Mouse (Mus musculus) hindbrain, embryonic 14.5 days (tissue): ENCODE results near the gene Cherp. TPM values are rescaled to one million over a fixed set of nuclear protein-coding genes. Genes with fewer than 3 reads are reported as not detected.

Source experiments
- ATAC-seq: fragments of 200-750 bp; cut with Nextera tagmentation; 2 replicates; pipeline ENCODE4 v1.8.0; 2017; ENCODE audit warnings: moderate number of reproducible peaks, mild to moderate bottlenecking, moderate TSS enrichment, moderate library complexity; ENCODE audit not compliant: low FRiP score
- DNase-seq: peaks from one replicate; pipeline ENCODE4 v3.0.0-alpha.2; 2015; ENCODE audit warnings: low spot score
- H3K27ac ChIP-seq: fragments of 300-500 bp; sonication (generic); 2 replicates; pipeline ENCODE4 v1.5.1; 2014; ENCODE audit warnings: mild to moderate bottlenecking, moderate library complexity
- H3K27me3 ChIP-seq: fragments of 300-500 bp; sonication (generic); 2 replicates; pipeline ENCODE4 v1.6.1; 2014; ENCODE audit warnings: mild to moderate bottlenecking, low read length, mixed read lengths; ENCODE audit not compliant: control insufficient read depth, insufficient read depth
- H3K36me3 ChIP-seq: fragments of 300-500 bp; sonication (generic); replicated peaks from 2 replicates; pipeline ENCODE4 v1.6.1; 2014; ENCODE audit not compliant: control insufficient read depth, insufficient read depth
- H3K4me1 ChIP-seq: fragments of 300-500 bp; sonication (generic); replicated peaks from 2 replicates; pipeline ENCODE4 v1.6.1; 2014; ENCODE audit warnings: antibody characterized with exemption, low read length, mixed read lengths; ENCODE audit not compliant: control insufficient read depth, insufficient read depth
- H3K4me2 ChIP-seq: fragments of 300-500 bp; sonication (generic); replicated peaks from 2 replicates; pipeline ENCODE4 v1.6.1; 2014; ENCODE audit warnings: mild to moderate bottlenecking, moderate library complexity
- H3K4me3 ChIP-seq: fragments of 300-500 bp; sonication (generic); replicated peaks from 2 replicates; pipeline ENCODE4 v1.5.1; 2014; ENCODE audit warnings: mild to moderate bottlenecking, low read length
- H3K9ac ChIP-seq: fragments of 300-500 bp; sonication (generic); 2 replicates; pipeline ENCODE4 v1.6.1; 2014
- H3K9me3 ChIP-seq: fragments of 300-500 bp; sonication (generic); 2 replicates; pipeline ENCODE4 v1.6.1; 2016; ENCODE audit warnings: low read length; ENCODE audit not compliant: control insufficient read depth
- whole genome bisulfite sequencing: fragments of 180-500 bp; shearing (Covaris S2); extraction: QIAGEN DNeasy Blood & Tissue Kit; methylation state at CpG from one replicate; pipeline ENCODE4 v1.1.7; 2014; 5-methylcytosine and 5-hydroxymethylcytosine counted together
- polyA plus RNA-seq: library from polyadenylated mRNA; unstranded; fragments of >200 nt; fragmentation: Nextera tagmentation; extraction: Ambion mirVana; gene quantifications from 2 replicates; pipeline ENCODE4 v1.2.1, GENCODE M21; 2014

Cherp gene
- polyA plus RNA-seq, 1 experiment from 2014 or later, result 47.2 TPM

DNA sequence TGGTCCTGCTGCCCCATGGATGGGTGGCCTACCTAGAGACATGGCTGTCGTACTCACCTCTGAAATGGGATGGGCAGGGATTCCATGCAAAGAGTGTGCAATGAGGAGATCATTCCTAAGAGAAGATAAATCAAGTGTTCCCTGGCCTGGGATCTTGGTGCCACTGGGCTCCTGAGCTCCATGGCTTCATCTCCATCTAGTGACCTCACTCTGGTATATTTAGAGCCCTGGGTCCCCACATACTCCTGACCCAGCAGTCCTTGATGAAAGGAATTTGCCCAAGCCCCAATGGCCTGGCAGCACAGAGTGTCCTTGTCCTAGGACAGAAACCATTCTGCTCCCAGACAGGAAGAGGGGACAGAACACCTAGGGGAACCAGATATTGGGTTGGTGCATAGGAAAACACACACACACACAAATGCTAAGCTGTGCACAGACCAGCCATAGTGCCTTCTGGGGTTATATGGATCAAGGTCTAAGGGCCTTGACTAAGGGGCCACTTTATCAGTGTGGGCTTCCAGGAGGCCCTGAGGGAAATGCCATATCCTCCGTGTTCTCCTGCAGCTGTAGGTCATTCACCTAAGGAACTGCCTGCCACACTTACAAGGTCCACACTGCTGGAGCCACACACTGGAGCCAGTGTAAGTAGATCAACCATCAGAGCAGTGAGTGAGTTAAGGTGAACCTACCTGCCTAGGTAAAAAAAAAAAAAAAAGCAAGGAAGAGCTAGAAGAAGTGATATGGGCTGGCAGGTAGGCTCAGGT, 24.7 kb upstream of the Cherp start:
- no peaks in the 10 kb centered on the region for H3K4me1 ChIP-seq
- no peak overlapping the region for H3K4me2 ChIP-seq
- H3K9ac ChIP-seq, result no peak overlapping the region
- WGBS, result 94% methylated on average over 2 of the region's 2 CpGs
- no peaks in the 10 kb centered on the region for H3K9me3 ChIP-seq
- H3K27ac ChIP-seq, result no peak overlapping the region
- peaks cover 24% of the 10 kb centered on the region for H3K36me3 ChIP-seq
- DNase-seq (no peak), ATAC-seq (no peak)
- no peaks in the 10 kb centered on the region for H3K27me3 ChIP-seq
- H3K4me3 ChIP-seq, result no peak overlapping the region

DNA sequence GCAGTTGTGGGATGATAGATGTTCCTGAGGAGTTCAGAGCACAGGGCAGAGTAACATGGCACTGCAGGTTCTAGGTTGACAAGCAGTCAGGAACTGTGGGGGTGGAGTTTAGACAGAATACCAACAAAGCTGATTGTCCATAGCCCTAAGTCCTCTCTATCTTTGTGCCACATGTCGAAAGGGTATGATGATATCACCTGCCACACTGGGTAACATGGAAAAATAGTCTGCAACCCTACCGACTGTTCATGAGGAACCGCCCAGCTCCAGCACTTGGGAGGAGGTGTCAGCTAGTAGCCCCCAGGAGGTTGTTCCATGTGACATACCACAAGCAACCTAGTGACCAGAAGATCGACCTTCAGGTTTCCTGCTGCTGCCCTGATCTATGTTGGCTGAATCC, 23.5 kb upstream of the Cherp start:
- WGBS, result 94% methylated on average over 4 of the region's 4 CpGs
- H3K4me2 ChIP-seq, result no peak overlapping the region
- no peak overlapping the region for H3K27ac ChIP-seq
- H3K36me3 ChIP-seq, result peaks cover 27% of the 10 kb centered on the region
- H3K9ac ChIP-seq, result no peak overlapping the region
- H3K9me3 ChIP-seq, result no peaks in the 10 kb centered on the region
- ATAC-seq (no peak), DNase-seq (no peak)
- no peak overlapping the region for H3K4me3 ChIP-seq
- peaks cover 8% of the 10 kb centered on the region; the same call in 1 of the 2 replicates for H3K4me1 ChIP-seq
- no peaks in the 10 kb centered on the region for H3K27me3 ChIP-seq

DNA sequence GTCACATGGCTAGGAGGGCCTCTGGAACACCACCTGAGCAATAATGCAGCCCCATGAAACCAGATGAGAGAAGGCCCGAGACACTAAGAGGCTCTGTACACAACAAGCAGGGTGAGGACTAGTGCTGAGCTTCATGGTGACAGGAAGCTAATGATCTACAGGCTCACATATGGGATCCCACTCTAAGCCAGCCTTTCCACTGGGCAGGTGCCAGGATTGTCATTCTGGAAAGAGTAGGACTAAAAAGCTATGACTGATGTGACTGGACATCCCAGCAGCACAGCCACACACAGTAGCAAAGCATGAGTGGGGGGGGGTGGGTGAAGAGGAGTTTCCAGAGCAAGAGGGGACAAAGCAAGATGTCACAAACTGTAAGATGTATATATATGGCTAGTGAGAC, 22.9 kb upstream of the Cherp start:
- no peak overlapping the region for H3K4me2 ChIP-seq
- no peak overlapping the region for H3K27ac ChIP-seq
- no peak for DNase-seq
- H3K27me3 ChIP-seq, result no peaks in the 10 kb centered on the region
- peaks cover 27% of the 10 kb centered on the region for H3K36me3 ChIP-seq
- no peaks in the 10 kb centered on the region for H3K9me3 ChIP-seq
- no peak overlapping the region for H3K4me3 ChIP-seq
- WGBS, result 92% methylated on average over 1 of the region's 1 CpGs
- H3K9ac ChIP-seq, result no peak overlapping the region
- peaks cover 11% of the 10 kb centered on the region; the same call in 1 of the 2 replicates for H3K4me1 ChIP-seq
- ATAC-seq, result no peak

DNA sequence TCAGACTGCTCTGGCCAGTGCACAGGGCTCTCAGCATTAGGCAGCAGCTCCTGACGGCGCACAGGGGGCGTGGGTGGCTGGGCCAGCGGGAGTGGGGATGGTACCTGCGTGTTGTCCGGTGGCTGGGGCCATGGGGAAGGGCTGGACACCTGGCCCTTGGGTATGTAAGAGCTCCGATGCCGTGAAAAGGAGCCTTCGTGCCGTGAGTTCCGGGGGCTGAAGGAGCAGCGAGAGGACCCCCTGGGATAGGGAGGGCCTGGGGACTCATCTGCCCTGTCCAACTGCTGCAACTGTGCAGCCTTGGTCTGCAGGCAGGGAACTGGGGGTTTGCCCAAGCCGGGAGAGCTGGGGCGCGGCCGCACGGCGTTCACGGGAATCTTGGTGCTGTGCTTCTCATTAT, 21.2 kb upstream of the Cherp start:
- Histone ChIP-seq H3K36me3 (peaks cover 27% of the 10 kb centered on the region), H3K4me1 (peaks cover 17% of the 10 kb centered on the region), H3K9ac (no peak overlapping the region), H3K4me2 (no peak overlapping the region), H3K4me3 (no peak overlapping the region), H3K27ac (no peak overlapping the region), H3K9me3 (no peaks in the 10 kb centered on the region), H3K27me3 (no peaks in the 10 kb centered on the region)
- DNase-seq, result no peak
- no peak for ATAC-seq
- WGBS, result 92% methylated on average over 19 of the region's 19 CpGs

DNA sequence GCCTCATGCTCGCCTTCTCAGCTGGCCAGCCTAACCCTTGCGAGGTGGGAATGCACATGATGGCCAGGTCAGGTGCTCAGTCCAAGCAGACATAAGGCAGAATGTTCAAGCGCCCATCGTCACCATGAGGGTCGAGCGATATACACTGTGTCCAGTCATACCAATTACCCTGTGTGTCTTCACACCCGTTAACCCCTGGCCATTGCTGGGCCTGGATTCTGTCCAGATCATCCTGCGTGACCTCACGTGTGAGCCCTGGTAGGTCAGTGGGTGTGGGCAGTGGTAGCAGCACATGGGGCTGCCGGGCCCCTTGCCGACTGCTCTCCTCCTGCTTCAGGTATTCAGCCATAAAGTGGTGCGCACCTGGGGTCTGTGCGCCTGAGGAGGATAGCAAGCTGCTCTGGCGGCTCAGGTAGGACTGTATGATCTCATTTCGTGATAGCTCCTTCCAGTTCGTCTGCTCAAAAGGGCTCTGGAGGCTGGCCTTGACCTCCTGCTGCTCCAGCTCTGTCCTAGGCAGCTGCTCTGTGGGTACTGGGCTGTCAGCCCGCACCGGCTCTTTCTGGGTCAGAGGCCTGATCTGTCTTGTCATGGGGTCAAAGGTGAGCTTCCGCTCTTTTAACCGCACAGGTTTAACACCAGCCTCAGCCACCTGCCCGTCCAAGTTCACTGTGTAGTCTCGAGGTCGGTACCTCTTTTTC, 20.5 kb upstream of the Cherp start:
- no peak for DNase-seq
- Histone ChIP-seq H3K4me3 (no peak overlapping the region), H3K27ac (no peak overlapping the region), H3K9me3 (no peaks in the 10 kb centered on the region), H3K4me1 (peaks cover 20% of the 10 kb centered on the region), H3K36me3 (peaks cover 27% of the 10 kb centered on the region), H3K9ac (no peak overlapping the region), H3K27me3 (no peaks in the 10 kb centered on the region), H3K4me2 (no peak overlapping the region)
- ATAC-seq, result no peak
- 89% methylated on average over 23 of the region's 23 CpGs for WGBS

DNA sequence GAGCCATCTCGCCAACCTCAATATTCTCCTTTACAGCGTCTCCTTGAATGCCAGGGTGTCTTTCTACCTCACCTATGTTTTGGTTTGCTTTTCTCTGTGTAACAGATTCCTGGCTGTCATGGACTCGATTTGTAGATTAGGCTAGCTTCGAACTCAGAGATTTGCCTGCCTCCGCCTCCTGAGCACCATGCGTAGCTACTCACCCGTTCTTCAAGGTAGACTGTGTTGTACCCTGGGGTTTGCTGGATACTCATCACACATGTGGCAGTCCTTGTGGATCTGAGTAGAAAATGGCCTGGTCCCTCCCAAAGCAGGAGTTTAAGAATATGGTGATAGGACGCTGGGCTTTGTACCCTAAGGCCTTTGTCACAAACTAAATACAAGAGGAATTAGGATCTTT, 18.4 kb upstream of the Cherp start:
- Histone ChIP-seq H3K27me3 (no peaks in the 10 kb centered on the region), H3K4me2 (peak overlapping the region; percentile 82), H3K4me3 (peak overlapping the region; percentile 82), H3K4me1 (peaks cover 20% of the 10 kb centered on the region), H3K27ac (peak overlapping the region; percentile 58), H3K9me3 (no peaks in the 10 kb centered on the region), H3K9ac (peak overlapping the region; percentile 59), H3K36me3 (peaks cover 37% of the 10 kb centered on the region)
- ATAC-seq, result no peak
- 16% methylated on average over 8 of the region's 8 CpGs for WGBS
- no peak for DNase-seq

DNA sequence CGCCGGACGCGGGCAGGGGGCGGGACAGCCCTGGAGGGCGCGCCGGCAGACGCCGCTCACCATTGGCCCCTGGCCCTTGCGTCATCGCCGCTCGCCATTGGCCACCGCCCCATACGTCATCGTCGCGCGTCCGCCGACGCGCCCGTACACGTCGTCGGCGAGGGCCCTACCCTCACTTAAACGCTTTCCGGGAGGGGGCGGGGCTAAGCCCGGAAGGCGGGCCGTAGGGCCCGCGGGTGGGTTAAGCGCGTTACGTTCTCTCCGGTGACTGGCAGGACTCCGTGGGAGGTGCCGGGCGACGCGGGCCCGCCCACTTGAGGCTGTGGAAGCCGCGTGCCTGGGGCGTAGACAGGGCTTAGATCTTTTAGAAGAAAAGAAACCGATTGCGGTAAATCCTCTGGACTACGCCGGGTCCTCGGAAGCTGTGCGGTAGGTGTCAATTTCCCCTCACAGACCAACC, 17.6 kb upstream of the Cherp start:
- Histone ChIP-seq H3K4me1 (peaks cover 20% of the 10 kb centered on the region), H3K9me3 (no peaks in the 10 kb centered on the region), H3K4me3 (peak overlapping the region; percentile 82), H3K9ac (peak overlapping the region; percentile 77), H3K27ac (peak overlapping the region; percentile 82), H3K4me2 (peak overlapping the region; percentile 82), H3K36me3 (peaks cover 43% of the 10 kb centered on the region), H3K27me3 (no peaks in the 10 kb centered on the region)
- DNase-seq, result peak; percentile 100
- under 1% methylated on average over 50 of the region's 56 CpGs for WGBS
- ATAC-seq, result peak; percentile 98

DNA sequence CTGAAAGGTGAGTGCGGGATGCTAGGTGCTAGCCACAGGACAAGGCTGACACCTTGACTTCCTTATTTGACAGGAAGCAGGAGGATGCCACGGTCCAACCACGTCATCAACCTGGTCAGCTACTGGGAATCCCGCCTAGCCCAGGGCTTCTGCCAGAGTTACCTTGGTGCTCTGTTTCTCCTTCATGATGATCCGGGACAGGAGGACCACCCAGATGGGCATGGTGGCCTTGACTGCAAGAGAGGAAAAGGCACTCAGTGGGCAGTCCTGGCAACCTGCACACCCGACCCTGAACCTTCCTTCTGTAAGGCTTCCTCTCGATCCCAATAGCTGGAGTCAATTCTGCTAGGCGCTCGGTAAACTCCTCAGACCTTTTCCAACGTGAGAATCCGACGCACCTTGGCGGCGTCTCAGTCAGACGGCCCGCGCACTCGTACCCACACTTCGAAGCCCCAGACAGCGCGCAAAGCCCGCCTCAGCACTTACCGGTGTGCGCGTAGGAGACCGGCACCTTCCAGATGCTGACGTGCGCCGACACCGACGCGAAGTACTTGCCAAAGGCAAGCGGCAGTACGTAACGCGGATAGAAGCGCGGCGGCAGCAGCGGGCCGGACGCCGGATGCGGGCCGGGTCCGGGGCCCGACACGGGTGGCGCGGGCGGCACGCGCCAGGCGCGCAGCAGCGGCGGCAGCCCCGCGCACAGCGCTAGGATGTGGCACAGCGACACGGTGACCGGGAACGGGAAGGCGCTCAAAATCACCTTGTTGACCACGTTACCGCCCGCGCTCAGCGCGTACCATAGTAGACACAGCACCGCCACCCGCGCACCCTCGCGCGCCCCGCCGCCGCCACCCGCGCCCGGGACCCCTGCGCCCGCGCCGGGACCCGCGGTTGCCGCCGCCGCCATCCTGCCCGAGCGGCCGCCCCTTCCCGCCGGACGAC, 16.9 kb upstream of the Cherp start, which contains the start of gene Slc35e1:
Gene Slc35e1, minus strand, starts transcription at position 935 of the 942 bp plus-strand sequence.
- no peaks in the 10 kb centered on the region for H3K27me3 ChIP-seq
- H3K27ac ChIP-seq, result peak within 1 kb of the TSS; percentile 82
- peak within 1 kb of the TSS; percentile 82 for H3K4me2 ChIP-seq
- WGBS, result 1% methylated on average over 73 of the region's 98 CpGs
- no peaks in the 10 kb centered on the region for H3K9me3 ChIP-seq
- peaks cover 49% of the 10 kb centered on the region for H3K36me3 ChIP-seq
- peak within 1 kb of the TSS; percentile 82 for H3K4me3 ChIP-seq
- DNase-seq, result peak; percentile 28
- peak; percentile 67 for ATAC-seq
- peaks cover 20% of the 10 kb centered on the region for H3K4me1 ChIP-seq
- H3K9ac ChIP-seq, result peak within 1 kb of the TSS; percentile 77
